Mouse (Mus musculus) gastrocnemius, postnatal 4 days (tissue): Measurements from ENCODE around the gene Ccdc39. TPM values are rescaled to one million over a fixed set of nuclear protein-coding genes. Genes with fewer than 3 reads are reported as not detected.

Source experiments
- DNase-seq, 2 experiments: peaks; one replicate each; pipeline ENCODE4 v3.0.0; 2021 to 2022; ENCODE audit warnings: low spot score in 2 of 2, mixed read lengths in 2 of 2
- long read RNA-seq, 2 experiments: library from polyadenylated mRNA; stranded (forward); transcript quantifications; one replicate each; pipeline ENCODE4 v2.0.0; 2021
- total RNA-seq, 2 experiments: library from RNA; stranded (reverse); gene quantifications; 2 replicates each; pipeline ENCODE4 v1.2.3; 2021

Gene Ccdc39
- total RNA-seq, result under 1 TPM; 0.25 to 0.29 TPM
- long read RNA-seq, experiment 1, result 0 reads
- long read RNA-seq, experiment 2, result 0 reads

DNA sequence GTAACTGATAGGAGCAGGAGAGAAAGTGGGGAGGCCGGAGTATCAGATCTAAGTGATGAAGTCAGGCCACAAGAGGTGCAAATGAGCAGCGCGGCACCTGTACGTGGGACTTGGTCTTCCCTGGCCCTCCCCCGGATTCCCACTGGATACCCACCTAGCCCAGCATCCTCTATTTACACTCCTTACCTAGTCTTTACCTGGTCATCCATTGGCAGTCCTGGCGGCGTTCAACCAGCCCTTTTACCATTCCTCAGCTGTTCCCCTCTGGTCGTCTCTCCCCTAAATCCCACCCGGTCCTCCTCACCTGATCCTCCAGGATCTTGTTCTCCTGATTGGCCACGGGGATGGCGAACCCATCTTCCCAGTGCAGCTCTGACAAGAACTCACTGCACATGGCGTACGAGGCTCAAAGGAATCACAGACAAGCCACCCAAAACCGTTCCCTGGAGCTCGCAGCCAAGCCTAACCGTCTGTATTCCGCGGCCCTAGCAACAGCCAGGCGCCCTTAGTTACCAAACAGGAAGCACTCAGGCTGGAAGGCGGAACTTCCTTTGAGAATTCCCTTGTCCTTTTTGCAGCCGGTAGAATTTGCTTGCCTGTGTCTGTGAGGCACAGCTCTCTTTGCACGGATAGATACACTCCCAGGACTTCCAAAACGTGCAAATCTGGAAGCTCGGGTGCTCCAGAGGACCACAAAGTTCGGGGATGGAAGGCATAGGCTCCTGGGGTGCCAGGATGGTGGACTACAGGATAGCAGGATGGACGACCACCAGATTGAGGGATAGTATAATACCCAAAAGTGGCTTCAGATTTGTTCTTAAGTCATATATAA, at the start of gene Ccdc39:
Gene Ccdc39 (minus strand): TSS at position 510 of the 832 bp plus-strand sequence.
- DNase-seq, result peak; percentile 28 to 65

DNA sequence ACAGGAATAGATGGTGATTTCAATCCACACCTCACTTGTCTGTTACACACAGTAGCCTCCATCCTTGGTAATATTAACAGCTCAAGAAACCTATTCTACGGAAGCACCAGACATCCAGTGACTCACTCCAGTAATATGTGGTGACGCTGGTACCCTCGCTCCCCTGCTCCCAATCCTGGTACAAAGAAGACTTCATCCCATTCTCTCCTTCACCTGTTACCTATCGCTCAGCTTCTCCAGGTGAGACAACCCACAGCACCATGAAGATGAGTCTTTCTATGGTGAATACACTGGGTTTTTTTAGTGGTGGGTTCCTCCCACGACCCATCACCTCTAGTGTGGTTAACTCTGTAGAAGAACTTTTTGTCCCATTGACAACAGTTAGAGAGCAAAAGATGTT, 49.3 kb upstream of the Ccdc39 start:
- DNase-seq, result no peak

DNA sequence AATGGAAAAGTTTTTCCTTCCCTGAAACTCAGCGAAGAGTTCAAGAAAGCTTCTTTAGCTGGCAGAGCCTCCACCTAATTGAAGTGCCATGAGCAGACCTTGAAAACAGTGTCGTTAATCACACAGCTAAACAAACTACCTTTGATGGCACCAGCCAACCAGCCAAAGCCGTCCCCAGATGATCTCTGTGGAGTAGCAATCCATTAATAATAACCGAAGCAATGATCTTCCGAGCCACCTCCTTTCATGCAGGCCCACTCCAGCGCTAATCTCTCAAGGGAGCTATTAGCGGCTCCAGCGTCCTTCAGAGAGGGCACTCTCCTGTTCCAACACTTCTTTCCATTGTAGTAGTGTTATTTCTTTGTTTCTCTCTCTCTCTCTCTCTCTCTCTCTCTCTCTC, 43.3 kb upstream of the Ccdc39 start:
- DNase-seq, result no peak

DNA sequence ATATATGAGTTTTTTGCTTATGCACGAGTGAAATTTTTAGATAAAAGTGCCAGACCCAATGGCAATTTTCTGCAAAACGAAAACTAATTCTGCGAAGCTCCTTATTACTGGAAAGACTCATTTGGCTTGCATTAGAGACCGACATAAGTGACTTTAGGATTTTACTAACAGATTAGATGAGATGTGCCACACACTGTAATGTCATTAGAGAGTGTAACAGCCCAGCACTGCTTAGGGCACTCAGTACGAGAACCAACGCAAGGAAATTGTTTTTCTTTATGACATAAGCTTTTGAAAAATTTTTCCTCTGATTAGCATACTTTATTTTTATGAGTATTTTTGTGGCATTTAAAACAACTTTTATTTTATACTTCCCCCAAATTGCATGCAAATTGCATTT, 39.0 kb upstream of the Ccdc39 start:
- no peak for DNase-seq

DNA sequence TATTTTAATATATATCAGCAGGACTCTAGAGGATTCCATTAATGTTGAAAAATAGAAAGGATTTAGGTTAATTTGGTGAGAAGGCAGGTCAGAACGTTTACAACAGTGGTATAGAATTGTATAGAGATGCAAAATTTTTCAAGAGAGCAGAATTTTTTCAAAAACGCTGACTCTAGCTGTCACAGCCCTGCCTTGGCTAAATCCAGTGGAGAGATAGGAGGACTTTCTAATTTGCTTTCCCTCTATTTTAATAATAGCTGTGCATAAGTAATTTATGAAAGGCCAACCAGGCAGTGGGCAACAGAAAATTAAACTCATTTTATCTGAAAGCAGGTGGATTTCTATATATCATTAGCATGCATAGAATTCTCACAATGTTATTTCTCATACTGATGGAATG, 38.6 kb upstream of the Ccdc39 start:
- no peak for DNase-seq

DNA sequence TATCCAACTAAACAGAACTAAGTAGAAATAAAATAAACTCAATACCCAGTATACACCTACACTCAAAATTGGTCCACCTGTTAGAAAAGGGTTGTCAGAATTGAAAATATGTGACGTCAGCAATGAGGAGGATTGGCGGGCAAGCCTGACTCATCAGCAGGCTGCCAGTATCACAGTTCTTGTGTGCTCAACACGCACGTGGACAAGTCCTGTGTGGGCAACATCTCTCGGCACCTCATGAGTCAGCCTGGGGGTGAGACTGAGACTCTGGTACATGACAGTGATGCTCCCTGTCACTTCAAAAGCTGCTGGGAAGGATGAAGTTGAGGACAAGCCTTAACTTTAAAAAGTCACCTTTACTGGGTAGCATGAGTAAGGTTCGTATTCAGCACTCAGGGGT, 34.6 kb upstream of the Ccdc39 start:
- no peak for DNase-seq

DNA sequence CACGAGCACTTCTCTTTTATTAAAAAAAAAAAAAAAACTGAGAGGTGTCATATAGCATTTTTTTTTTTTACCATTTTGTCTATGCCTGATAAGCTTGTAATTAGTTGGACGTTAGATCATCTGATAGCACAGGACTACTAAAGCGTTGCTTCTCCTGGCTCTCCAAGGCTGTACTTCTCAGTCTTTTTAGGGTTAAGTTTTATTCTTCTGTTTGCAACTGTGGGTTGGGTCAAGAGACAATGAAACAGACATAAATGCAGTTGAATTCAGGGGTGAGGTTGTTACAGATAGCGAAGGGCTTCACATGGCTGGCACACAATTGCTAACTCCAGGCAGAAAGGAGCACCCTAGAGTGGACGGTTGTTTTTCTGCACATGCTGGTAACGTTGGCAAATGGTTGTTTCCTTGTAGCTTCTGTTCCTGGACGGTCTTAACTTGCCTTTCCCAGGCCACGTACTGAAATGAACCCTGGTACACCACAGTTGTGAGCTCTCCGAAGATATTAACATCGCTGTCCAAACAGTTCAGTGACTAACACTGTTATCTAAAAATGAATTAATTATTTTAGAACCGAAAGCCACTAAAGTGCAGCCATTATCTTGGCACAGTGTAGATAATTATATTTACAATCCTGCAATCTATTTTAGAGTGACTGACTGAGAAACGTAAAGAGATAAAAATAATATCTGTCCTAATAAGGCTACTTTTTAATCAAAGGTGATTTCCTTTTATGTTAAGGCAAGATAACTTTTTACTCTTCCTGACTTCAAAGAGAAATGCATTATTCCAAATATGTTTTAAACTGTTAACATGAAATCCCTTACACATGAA, 30.6 kb upstream of the Ccdc39 start:
- DNase-seq, result no peak

DNA sequence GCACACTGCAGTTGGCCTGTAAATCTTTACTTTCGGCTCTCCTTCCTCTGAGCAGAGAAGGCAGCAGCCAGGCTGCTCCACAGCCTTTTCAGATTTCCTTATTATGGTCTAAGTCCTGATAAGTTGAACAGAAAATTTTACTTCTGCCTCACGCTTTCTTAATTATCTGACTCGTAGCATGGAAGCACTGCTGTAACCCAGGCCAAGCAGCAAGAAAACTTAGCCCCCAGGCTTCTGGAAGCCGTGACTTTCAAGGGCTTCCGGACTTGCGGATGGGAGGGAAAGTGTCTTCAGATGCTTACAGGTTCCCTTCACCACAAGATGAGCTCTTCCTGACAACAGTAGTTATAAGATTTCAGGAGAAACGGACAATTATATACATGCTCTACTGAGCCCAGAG, 29.7 kb upstream of the Ccdc39 start:
- no peak for DNase-seq

DNA sequence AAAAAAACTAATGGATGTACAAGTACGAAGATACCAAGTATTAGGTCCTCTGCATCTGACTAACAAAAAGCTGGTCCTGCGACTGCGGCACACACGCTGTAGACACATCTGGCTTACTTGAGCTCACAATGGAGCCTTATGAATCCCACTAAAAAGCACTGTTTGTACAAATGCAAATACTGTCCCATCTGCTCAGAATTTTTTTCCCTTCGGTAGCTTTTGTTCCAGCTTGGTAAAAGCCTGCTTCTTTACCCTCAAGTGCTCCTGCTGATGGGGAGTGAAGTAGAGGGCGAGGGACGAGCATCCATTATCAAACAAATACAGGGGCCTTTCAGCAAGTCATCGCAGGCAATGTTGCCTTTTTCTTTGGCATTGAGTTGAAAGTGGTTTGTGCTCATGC, 29.3 kb upstream of the Ccdc39 start:
- no peak for DNase-seq

DNA sequence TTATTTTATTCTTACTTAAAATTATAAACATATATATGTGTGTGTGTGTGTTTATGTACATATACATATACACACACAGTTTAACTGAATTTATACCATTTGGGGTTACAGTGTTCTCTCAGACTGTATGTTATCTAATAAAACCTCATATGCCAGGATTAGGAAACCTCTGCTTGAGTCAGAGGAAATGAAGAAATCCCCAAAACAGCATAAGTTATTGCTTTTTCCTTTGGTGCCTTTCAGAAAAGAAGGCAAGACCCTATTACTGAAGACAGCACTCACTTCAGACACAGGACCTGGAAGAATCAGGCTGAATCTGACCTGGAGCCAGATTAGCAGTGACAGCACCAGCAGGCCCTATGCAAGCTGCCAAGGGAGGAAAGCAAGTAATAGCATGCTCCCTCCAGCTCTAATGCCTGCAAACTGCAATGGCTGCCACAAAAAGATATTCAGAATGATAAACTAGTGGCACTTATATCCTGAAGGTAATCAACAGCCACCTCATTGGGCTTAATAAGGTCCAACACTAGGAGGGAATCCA, 20.0 kb upstream of the Ccdc39 start:
- no peak for DNase-seq

DNA sequence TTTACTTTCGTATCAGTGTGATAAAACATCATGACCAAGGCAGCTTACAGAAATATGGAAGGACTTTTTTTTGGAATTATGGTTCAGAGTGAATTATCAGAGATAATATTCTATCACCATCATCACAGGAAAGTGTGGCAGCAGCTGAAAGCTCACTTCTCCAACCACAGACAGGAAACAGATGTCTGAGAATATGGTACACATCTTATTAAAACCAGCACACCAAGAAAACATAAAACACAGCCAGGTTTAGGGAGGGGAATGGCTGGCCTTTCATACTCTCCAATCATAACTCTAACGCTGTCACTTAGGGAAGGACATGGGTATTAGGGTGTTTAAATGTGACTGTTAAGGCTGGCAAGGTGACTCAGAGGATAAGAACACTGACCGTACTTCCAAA, 14.8 kb upstream of the Ccdc39 start:
- no peak for DNase-seq

DNA sequence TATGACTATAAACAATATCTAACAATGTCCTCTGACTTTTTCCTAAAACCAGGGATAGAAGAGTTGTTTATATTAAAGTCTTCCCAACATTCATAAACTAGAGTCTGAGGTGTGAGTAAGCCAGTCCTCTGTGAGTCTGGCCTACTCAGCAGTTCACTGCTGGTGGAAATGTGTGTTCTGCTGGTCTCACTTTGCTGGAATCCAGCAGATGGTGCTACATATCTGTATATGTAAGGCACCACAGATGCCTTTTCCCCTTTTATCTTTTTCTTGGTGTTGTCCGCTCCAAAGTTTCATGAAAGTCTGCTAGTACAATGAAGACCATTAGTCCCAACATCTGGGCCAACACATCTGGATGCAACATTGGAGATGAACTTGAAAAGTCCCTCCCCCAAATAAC, 9.0 kb upstream of the Ccdc39 start:
- DNase-seq, result no peak

DNA sequence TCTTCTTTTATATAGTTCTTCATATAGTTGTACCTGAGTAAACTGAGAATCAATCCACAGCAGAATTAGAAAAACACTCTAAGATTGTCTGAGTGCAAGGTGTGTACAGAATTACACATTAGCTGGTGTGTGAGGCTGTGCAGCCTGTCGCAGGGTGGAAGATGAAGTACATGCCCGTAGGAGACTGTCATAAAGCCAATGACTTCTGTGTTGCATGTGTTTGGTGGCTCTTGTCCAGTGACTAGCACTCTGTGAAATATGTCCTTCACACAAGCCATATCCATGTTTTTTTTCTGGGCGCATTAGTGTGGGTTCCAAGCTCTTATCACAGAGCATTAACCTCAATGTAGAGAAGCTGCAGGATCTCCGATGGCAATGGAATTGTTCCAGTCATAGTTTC, 6.7 kb upstream of the Ccdc39 start:
- DNase-seq, result no peak

DNA sequence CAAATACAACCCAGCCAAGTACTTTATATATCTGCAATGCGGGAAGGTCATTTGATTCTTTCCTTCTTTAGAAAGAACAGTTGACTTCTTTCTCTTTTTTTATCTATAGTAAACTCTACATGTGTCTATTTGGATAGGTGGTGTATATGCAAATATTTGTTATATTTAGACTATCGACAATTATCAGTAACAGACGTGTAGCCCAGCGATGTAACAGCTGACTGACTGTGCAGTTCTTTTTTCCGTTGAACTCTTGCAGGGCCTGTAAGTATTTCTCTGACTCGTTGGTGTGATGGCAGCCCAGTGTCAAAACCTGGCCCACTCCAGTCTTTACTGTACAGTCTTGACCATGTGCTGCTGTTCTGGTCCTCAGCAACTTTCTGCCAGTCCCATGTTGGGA, 2.5 kb upstream of the Ccdc39 start:
- DNase-seq, result no peak

DNA sequence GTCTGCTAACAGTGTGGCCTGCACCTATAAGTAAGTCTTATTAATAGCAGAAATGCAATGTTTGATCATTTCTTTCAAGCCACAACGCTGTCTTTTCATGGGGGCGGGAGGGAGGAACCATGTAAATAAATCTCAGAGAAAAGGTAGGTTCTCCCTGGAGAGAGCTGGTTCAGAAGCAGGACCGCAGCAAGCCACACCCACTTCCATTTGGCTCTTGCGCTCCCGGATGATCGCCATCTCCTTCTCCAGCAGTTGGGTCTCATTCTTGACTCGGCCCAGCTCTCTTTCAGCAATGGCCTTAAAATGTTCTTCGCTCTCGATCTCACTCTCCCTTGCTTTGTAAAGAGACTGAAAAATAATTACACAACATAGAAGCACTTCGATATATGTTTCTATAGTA, 5.2 kb downstream of the Ccdc39 start:
- DNase-seq, result no peak

DNA sequence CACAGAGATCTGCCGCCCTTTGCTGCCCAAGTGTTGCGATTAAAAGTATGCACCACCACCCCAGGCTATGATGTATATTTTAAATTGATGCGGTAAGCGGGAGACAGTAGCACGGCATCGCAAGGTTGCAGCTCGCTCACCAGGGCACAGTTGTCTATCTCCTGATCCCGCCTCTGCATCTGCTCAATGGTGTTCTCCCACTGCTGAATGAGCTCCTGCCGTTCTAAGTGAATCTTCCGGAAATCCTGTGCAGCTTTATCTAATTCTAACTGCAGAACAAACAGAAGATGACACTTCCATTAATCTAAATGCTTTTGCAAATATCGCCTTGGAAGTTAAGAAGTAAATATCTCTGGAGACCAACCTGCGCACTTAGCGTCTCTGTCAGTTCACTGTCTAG, 7.5 kb downstream of the Ccdc39 start:
- DNase-seq, result no peak

DNA sequence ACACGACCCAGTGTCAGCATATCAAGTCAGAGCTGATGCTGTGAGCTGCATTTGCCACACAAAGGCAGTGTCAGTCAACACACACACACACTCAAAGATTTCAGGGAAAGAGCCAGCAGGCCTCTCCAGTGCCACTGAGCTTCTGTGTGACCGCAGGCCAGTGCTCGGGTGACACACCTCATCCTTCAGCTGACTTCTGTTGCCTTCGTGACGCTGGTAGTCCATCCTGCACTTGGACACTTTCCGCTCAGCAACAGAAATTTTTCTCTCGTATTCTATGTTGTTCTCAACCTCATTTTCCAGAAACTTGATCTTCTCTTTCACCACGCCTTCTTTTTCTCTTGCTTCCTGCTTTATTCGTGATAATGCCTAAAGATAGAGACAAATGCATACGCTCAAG, 11.8 kb downstream of the Ccdc39 start:
- no peak for DNase-seq

DNA sequence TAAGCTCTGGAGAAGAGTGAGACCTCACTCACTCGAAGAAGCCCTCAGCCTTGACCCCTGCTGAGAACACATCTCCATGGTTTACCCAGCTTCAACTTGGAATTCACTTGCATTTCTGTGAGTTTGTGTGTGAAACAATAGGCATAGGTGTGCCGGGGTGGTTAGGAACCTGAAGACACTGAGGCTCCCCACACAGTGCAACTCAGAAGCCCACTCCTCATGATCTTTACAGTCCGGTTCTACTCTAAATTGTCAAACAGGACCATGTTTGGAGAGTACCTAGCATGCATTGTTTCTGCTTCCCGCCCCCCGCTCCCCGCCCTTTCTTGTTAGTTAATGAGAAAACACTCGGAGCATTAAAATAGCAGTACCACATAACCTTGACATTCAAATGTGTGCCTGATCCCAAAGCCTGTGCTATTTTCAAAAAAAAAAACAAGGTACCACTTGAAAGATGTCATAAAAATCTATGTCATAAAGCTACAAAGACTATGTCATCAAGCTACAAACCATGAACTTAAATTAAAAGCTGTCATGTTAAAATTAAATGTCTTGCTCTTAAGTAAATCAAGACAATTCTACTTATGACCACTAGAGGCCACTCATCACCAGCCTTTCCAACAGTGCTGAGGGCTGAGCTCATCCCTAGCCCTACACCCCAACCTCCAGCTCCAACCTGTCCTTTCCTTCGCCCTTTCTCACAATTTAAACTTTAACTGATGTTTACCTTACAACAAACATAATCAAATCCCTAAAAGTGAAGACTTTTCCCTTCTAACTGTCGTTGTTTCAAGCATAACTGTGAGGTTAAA, 19.8 kb downstream of the Ccdc39 start:
- DNase-seq, result no peak

DNA sequence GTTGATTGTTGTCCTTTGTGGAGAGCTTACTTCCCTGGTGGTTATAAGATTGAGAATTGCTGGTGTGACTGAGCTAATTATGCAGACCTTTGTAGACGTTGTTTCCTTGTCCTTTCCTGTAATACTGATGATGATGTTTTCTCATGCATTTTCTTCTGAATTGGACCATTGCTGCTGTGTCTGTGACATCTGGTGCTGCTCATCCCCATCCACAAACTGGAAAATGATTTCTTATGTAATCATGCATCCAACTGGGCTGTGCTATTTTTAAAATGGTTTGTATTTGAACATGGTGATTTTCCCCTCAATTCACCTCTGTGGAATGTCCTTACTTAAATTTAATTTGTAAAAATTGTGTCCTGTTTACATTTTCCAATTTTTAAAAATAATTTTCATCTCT, 37.0 kb downstream of the Ccdc39 start:
- no peak for DNase-seq

DNA sequence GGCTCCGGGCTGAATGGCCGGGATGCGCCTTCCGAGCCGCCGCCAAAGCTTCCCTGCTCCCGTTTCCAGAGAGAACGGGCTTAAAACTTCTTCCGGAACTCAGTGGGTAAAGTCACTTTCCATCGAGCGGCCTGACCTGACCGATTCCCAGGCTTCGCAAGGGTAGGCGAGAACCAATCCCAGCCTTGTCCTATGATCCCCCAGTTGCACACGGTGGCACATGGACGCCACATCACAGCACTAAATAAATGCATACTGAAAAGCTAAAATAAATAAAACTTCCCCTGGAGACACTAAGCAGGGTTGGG, 43.6 kb downstream of the Ccdc39 start:
- DNase-seq, result no peak
